Comparison of ENCODE assay signal across 34 mouse cellular contexts in genomic region chr9:89758139-89758538, GRCm38 (mm10). TPM values are rescaled to one million over a fixed set of nuclear protein-coding genes. Genes with fewer than 3 reads are reported as not detected.
"Had no signal": no experiment of that assay in that cellular context is flagged by ENCODE, and none has a peak within 500 bp of the region (broad histone marks: within the 10 kb centered on the region; RNA-seq: fewer than 3 reads in every experiment).

No protein-coding gene starts in this region.

- H3K9me3 ChIP-seq: heart, embryonic 13.5 days; heart, embryonic 15.5 days; hindbrain, embryonic 13.5 days; hindbrain, embryonic 15.5 days; kidney, embryonic 15.5 days; limb, embryonic 13.5 days; limb, embryonic 15.5 days; liver, embryonic 12.5 days had no signal

- H3K4me1 ChIP-seq: heart, embryonic 13.5 days; heart, embryonic 15.5 days; hindbrain, embryonic 13.5 days; hindbrain, embryonic 15.5 days; kidney, embryonic 15.5 days; limb, embryonic 13.5 days; limb, embryonic 15.5 days; liver, embryonic 12.5 days had no signal

- H3K36me3 ChIP-seq: heart, embryonic 13.5 days; heart, embryonic 15.5 days; hindbrain, embryonic 13.5 days; hindbrain, embryonic 15.5 days; kidney, embryonic 15.5 days; limb, embryonic 13.5 days; limb, embryonic 15.5 days; liver, embryonic 12.5 days had no signal

- DNase-seq: gastrocnemius, postnatal 14 days; gastrocnemius, postnatal 36 days; heart, adult 11 months; heart, adult 2 months; heart, postnatal 14 days; heart, postnatal 36 days; kidney, adult 11 months; kidney, adult 2 months; kidney, adult 9 months; kidney, postnatal 14 days; kidney, postnatal 36 days; layer of hippocampus, postnatal 36 days; left cerebral cortex, postnatal 4 days had no signal

- H3K9ac ChIP-seq: heart, embryonic 13.5 days; heart, embryonic 15.5 days; hindbrain, embryonic 13.5 days; hindbrain, embryonic 15.5 days; kidney, embryonic 15.5 days; limb, embryonic 13.5 days; limb, embryonic 15.5 days; liver, embryonic 12.5 days; liver, embryonic 14.5 days had no signal

- H3K27ac ChIP-seq: heart, adult 2 months; heart, embryonic 13.5 days; heart, embryonic 15.5 days; hindbrain, embryonic 13.5 days; hindbrain, embryonic 15.5 days; hindbrain, postnatal 0 days; kidney, embryonic 15.5 days; kidney, postnatal 0 days; limb, embryonic 13.5 days; limb, embryonic 15.5 days; liver, embryonic 12.5 days; liver, embryonic 14.5 days had no signal

- H3K4me3 ChIP-seq: heart, adult 2 months; heart, embryonic 13.5 days; heart, embryonic 15.5 days; hindbrain, embryonic 13.5 days; hindbrain, embryonic 15.5 days; kidney, embryonic 15.5 days; limb, embryonic 13.5 days; limb, embryonic 15.5 days; liver, embryonic 12.5 days had no signal

- H3K4me2 ChIP-seq: heart, embryonic 11.5 days; heart, embryonic 13.5 days; heart, embryonic 15.5 days; hindbrain, embryonic 13.5 days; hindbrain, embryonic 15.5 days; kidney, embryonic 15.5 days; limb, embryonic 13.5 days; limb, embryonic 15.5 days; liver, embryonic 12.5 days had no signal

- H3K27me3 ChIP-seq: heart, embryonic 13.5 days; heart, embryonic 15.5 days; hindbrain, embryonic 13.5 days; hindbrain, embryonic 15.5 days; kidney, embryonic 15.5 days; limb, embryonic 13.5 days; limb, embryonic 15.5 days; liver, embryonic 12.5 days had no signal

- ATAC-seq: hindbrain, postnatal 0 days; intestine, embryonic 16.5 days; liver, embryonic 12.5 days had no signal

RNA-seq across cellular contexts. Expression of gene Ankrd34c, which starts 19.9 kb away (rescaled TPM):
- total RNA-seq: gastrocnemius, adult 18-20 months; gastrocnemius, adult 8-10 months; gastrocnemius, postnatal 14 days; gastrocnemius, postnatal 36 days; heart, adult 2 months; heart, postnatal 14 days; heart, postnatal 36 days; hematopoietic stem cell, adult 5-6 weeks; liver, adult 2 months had no signal
- polyA plus RNA-seq: heart, adult 2 months; heart, embryonic 11.5 days; heart, embryonic 13.5 days; heart, embryonic 15.5 days; heart, postnatal 0 days; hindbrain, embryonic 11.5 days; intestine, embryonic 16.5 days; kidney, adult 2 months; kidney, embryonic 15.5 days; kidney, postnatal 0 days; large intestine, adult 2 months; limb, embryonic 11.5 days; limb, embryonic 13.5 days; liver, adult 2 months; liver, embryonic 12.5 days; liver, embryonic 14.5 days had no signal
